Mouse (Mus musculus) testis, adult 2 months (tissue): ENCODE measurements at regions not wholly inside any gene's neighbourhood (a gene's known extent, or its start where the extent isn't known, plus 50 kb on each side); places are given as distances from the start of the nearest gene placed in this dataset.

Source experiments
- CTCF ChIP-seq: fragments of 200-500 bp; IDR thresholded peaks from 2 replicates; pipeline ENCODE4 v1.5.1; 2012; ENCODE audit warnings: low read depth, mild to moderate bottlenecking, inconsistent platforms, low read length, moderate library complexity; ENCODE audit not compliant: control insufficient read depth, insufficient read depth, insufficient replicate concordance
- POLR2A ChIP-seq: fragments of 200-500 bp; IDR thresholded peaks from 2 replicates; pipeline ENCODE4 v1.6.1; 2012; ENCODE audit warnings: low read depth, mild to moderate bottlenecking, inconsistent platforms, low read length, moderate library complexity; ENCODE audit not compliant: control insufficient read depth

- TF ChIP-seq POLR2A = no peak
- TF ChIP-seq CTCF = no peak
Measured at GRCm38 (mm10) chr12:25281438-25281837, 184.5 kb upstream of the Id2 start.
